Mouse (Mus musculus): ENCODE results near the gene Cltc.

The Cltc gene

DNA sequence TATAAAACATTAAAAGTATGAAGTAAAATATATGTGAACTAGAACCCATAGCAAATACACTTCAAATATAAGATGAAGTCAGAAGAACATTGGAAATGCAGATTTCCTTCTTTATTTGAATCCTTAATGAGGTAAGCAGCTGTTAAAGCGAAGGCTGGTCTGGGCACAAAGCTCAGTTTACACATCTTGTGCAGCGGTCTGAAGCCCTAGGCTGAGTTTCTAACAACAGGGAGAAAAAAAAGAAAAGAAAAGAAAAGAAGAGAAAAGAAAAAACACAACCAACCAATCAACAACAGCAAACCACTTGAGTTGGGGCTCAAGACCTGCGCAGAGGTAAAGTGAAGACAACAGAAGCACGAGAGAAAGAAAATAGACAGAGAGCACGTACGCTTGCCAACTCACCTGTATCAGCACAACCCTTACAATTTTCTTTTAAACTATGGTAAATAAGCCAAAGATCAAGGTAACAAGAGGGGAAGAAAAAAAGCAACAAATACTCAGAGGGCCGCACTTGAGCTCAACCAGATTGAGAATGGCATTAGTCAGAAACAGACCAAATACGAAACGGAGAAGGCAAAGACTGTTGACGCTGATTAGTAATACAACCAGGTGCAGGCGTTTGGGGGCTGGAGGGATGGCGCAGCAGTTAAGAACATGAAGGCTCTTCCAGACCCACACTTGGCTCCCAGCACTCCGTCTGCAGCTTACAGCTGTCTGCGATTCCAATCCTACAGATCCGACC is 109.5 kb downstream of the Cltc start:
- DNase-seq (ENCODE audit: low spot score in 2 of 2): no peak

GRCm38 (mm10) chr11:86646885-86647459 is 110.4 kb downstream of the Cltc start:
- DNase-seq (ENCODE audit: low spot score in 2 of 2): no peak

- DNase-seq (ENCODE audit: low spot score in 2 of 2): no peak
These were observed 111.1 kb downstream of the Cltc start for GRCm38 (mm10) chr11:86646136-86646834.

DNA sequence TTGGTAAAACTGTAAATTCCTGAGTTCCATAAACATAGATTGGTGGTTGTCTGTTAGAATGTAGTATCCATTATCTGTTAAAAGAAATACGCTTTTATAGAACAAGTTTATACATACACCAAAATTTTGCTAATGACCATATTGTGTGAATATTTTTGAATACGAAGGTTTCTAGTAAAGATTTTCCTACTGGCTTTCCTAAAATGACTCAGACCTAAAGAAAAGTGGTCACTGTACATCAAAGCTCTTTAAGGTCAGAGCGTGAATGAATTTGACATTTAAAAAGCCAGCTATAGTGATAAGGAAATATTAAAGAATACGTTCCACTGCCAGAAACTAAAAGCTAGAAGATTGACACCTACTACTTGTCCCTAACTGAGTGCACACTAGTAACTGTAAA is 112.8 kb downstream of the Cltc start:
- no peak for DNase-seq (ENCODE audit: low spot score in 2 of 2)

All from frontal cortex, postnatal 10 days (tissue).